Mouse (Mus musculus) intestine, postnatal 0 days (tissue): Measurements from ENCODE around the gene Tmem145. TPM values are rescaled to one million over a fixed set of nuclear protein-coding genes. Genes with fewer than 3 reads are reported as not detected.

ENCODE experiments used
- ATAC-seq: fragments of 200-750 bp; cut with Nextera tagmentation; 2 replicates; pipeline ENCODE4 v1.8.0; 2017; ENCODE audit warnings: mild to moderate bottlenecking, moderate TSS enrichment, moderate library complexity
- H3K27ac ChIP-seq: fragments of 300-500 bp; sonication (generic); 2 replicates; pipeline ENCODE4 v1.5.1; 2014; ENCODE audit warnings: mild to moderate bottlenecking, low read depth, low read length, moderate library complexity
- H3K27me3 ChIP-seq: fragments of 300-500 bp; sonication (generic); replicated peaks from 2 replicates; pipeline ENCODE4 v1.6.1; 2014; ENCODE audit warnings: low read length, mixed read lengths; ENCODE audit not compliant: control insufficient read depth, insufficient read depth
- H3K36me3 ChIP-seq: fragments of 300-500 bp; sonication (generic); 2 replicates; pipeline ENCODE4 v1.6.1; 2014; ENCODE audit warnings: mild to moderate bottlenecking, moderate library complexity; ENCODE audit not compliant: control insufficient read depth, insufficient read depth
- H3K4me1 ChIP-seq: fragments of 300-500 bp; sonication (generic); replicated peaks from 2 replicates; pipeline ENCODE4 v1.6.1; 2014; ENCODE audit warnings: antibody characterized with exemption, low read length, mixed read lengths; ENCODE audit not compliant: control insufficient read depth, insufficient read depth
- H3K4me2 ChIP-seq: fragments of 300-500 bp; sonication (generic); replicated peaks from 2 replicates; pipeline ENCODE4 v1.6.1; 2014; ENCODE audit warnings: low read depth, mild to moderate bottlenecking, moderate library complexity
- H3K4me3 ChIP-seq: fragments of 300-500 bp; sonication (generic); 2 replicates; pipeline ENCODE4 v1.5.1; 2014; ENCODE audit warnings: low read depth, low read length
- H3K9ac ChIP-seq: fragments of 300-500 bp; sonication (generic); 2 replicates; pipeline ENCODE4 v1.6.1; 2014; ENCODE audit warnings: mild to moderate bottlenecking, low read depth, low read length
- H3K9me3 ChIP-seq: fragments of 300-500 bp; sonication (generic); 2 replicates; pipeline ENCODE4 v1.6.1; 2016; ENCODE audit warnings: mixed run types; ENCODE audit not compliant: control insufficient read depth
- CTCF ChIP-seq: sonication (generic); IDR thresholded peaks from 2 replicates; pipeline ENCODE4 v1.5.1; 2016; ENCODE audit warnings: low read depth, mild to moderate bottlenecking, control low read depth, antibody characterized with exemption, moderate library complexity
- WGBS: fragments of 180-500 bp; shearing (Covaris S2); extraction: QIAGEN DNeasy Blood & Tissue Kit; methylation state at CpG from one replicate; pipeline ENCODE4 v1.1.7; 2014; 5-methylcytosine and 5-hydroxymethylcytosine counted together
- polyA plus RNA-seq: library from polyadenylated mRNA; unstranded; fragments of >200 nt; fragmentation: Nextera tagmentation; extraction: Ambion mirVana; gene quantifications from 2 replicates; pipeline ENCODE4 v1.2.1, GENCODE M21; 2015

Tmem145 gene
- polyA plus RNA-seq, 1 experiment from 2014 or later = 0.69 TPM

DNA sequence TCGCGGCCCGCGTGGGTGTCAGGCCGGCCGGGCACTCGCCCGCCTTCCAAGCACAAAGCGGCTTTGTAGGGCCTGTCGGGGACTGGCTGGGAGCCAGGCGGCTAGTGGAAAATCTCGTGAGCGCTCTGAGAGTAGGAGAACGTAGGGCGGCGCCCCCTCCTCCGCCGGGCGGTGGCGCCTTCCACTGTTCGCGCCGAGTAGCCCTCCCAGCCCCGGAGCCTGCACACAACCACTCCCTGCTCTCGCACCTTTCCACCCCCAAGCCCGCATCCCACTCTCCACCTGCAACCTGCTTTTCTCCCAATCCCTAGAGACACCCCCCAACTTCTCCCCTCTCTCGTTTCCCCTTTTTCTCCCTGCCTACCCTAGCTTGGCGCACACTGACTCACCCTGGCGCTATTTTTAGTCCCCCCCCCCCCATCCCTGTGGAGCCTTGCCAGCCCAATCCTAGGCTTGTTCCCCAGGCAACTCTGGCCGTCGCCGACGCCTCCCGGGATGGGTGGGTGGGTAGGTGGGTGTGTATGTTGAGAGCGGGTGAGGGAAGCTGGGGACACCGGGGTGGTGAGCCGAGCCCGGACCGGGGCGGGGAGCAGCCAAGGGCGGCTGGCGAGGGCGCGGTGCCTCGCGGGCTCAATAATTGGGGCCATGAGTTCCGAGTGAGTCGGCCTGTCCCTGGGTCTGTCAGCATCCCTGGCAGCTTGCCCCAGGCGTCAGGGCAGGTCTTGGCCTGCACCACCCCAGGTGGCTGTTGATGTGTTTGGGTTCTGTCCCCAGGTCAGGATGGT lies 26.6 kb upstream of the Tmem145 start:
- no peaks in the 10 kb centered on the region; the same call in 1 of the 2 replicates for H3K36me3 ChIP-seq
- H3K9ac ChIP-seq = peak overlapping the region; percentile 55
- peak; percentile 51 for TF ChIP-seq CTCF
- WGBS = under 1% methylated on average over 41 of the region's 49 CpGs
- H3K9me3 ChIP-seq = no peaks in the 10 kb centered on the region
- ATAC-seq = peak; percentile 12
- peak overlapping the region; percentile 63 for H3K4me3 ChIP-seq
- peak overlapping the region; percentile 93 for H3K27ac ChIP-seq
- H3K4me2 ChIP-seq = peak overlapping the region; percentile 96
- H3K4me1 ChIP-seq = peaks cover 40% of the 10 kb centered on the region
- H3K27me3 ChIP-seq = no peaks in the 10 kb centered on the region

DNA sequence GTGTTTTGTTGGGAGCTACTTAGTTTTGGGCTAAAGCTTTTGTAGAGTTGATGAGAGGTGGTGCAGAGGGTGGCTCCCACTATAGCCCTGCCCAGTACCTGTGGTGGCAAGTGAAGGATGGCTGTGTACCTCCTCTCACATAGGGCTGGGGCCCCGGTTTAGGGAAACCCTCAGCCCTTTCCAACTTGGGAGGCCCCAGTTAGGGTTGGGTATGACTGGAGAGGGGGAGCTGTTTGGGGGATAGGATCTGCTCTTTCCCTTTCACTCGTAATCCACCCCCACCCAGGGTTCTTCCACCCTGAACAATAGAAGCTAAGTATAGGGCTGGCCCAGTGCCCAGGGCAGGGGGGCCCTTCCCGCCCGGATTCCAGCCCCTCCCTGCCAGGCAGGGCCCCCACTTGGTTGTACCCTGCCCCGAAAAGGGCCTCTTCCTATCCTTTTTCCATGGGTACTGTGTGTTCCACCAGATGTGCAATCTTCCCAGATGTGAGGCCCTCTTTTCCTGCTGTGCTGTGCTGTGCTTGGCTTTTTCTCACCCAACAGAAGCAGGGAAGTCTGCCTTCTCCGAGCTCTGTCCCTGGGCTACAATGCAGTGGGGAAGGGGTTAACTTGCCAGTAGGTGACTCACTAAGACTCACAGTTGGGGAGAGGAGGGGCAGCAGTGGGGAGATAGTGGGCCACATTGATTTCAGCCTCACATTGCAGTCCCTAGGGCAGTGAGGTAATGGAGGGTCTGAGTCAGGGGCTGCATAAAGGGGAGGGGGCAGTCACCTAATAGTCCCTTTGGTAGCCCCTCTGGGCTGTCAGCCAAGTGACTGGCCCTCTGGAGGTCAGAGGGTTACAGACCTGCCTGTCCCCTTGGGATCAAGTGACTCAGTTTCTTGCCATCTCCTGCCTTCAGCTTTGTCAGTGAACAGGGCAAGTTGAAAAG lies 25.8 kb upstream of the Tmem145 start:
- Histone ChIP-seq H3K4me2 (peak overlapping the region; percentile 96), H3K36me3 (peaks cover 5% of the 10 kb centered on the region), H3K4me3 (peak overlapping the region; percentile 63), H3K4me1 (peaks cover 42% of the 10 kb centered on the region), H3K27ac (peak overlapping the region; percentile 93), H3K9me3 (no peaks in the 10 kb centered on the region), H3K9ac (peak overlapping the region; percentile 13; the same call in 1 of the 2 replicates), H3K27me3 (no peaks in the 10 kb centered on the region)
- ATAC-seq = 0 out of 2 replicates have a peak, but pooled peaks have one; percentile 1
- TF ChIP-seq CTCF = peak; percentile 6; the same call in 1 of the 2 replicates
- WGBS = 4% methylated on average over 6 of the region's 6 CpGs

DNA sequence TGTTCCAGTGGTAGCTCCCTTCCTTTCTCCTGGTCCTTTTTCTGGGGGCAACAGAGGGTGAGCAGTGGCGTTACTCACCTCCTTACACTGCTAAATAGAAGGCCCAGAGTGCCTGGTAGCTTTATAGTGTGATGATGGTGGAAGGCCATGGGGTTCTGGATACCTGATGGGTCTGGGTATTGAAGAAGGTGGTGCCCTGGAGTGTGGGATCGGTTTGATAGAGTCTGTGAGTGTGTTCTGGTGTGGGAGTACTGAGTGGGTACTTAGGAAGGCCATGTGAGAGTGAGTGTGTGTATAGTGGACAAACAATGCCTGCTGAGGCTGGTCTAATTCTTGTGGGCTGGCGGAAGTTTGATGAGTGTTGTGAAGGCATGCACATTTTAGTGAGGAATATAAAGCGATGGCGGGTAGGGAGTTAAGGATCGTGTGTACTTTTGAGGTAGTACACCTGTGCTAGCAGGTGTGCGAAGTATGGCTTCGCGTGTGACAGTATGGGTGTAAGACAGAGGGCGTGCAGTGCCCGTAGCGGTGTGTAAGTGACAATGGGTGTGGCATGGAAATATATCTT lies 24.7 kb upstream of the Tmem145 start:
- H3K27ac ChIP-seq = peak overlapping the region; percentile 93
- TF ChIP-seq CTCF = peak; percentile 28; the same call in 1 of the 2 replicates
- H3K9me3 ChIP-seq = no peaks in the 10 kb centered on the region
- WGBS = 14% methylated on average over 12 of the region's 12 CpGs
- ATAC-seq = peak; percentile 11
- peak overlapping the region; percentile 60 for H3K4me3 ChIP-seq
- peaks cover 16% of the 10 kb centered on the region for H3K36me3 ChIP-seq
- peaks cover 31% of the 10 kb centered on the region for H3K4me1 ChIP-seq
- H3K9ac ChIP-seq = 0 out of 2 replicates have a peak overlapping the region, but pooled peaks have one; percentile 26
- H3K27me3 ChIP-seq = no peaks in the 10 kb centered on the region
- H3K4me2 ChIP-seq = peak overlapping the region; percentile 96

DNA sequence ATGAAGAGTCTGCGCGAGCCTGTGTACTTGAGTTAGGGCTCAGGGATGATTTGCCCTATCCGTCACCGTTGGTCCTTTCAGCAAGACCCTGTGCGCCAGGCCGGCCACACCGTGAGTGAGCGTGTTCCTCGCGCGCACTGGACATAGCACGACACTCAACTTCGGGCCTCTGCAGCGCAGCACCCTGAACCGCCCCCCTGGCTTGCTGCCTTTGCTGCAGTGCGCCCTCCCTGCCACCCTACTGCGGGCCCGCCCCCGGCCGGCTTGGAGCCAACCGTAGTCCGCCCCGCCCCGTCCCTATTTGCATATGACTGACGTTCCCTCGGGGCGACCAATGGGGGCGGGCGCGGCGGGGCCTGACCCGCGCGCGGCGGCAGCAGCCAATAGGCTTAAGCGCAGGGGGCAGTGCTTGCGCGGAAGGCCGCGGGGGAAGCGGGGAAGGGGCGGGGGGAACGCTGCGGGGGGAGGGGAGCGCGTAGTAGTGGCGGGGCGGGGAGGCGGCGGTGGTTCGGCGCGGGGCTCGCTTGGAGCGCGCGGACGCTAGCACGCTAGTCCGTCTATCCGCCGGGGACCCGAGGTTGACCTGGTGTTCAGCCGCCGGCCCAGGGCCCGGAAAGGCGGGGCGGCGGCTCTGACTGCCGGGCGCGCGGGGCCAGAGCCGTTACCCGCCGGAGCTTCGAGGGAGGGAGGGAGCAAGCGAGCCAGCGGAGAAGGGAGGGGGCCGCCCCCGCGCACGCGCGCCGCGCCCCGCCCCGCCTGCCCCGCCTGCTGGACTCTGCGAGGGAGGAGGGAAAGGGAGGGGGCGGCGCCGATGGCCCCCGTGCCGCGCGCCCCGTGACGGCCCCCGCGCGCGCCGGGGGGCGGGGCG lies 23.9 kb upstream of the Tmem145 start:
- peaks cover 30% of the 10 kb centered on the region for H3K4me1 ChIP-seq

DNA sequence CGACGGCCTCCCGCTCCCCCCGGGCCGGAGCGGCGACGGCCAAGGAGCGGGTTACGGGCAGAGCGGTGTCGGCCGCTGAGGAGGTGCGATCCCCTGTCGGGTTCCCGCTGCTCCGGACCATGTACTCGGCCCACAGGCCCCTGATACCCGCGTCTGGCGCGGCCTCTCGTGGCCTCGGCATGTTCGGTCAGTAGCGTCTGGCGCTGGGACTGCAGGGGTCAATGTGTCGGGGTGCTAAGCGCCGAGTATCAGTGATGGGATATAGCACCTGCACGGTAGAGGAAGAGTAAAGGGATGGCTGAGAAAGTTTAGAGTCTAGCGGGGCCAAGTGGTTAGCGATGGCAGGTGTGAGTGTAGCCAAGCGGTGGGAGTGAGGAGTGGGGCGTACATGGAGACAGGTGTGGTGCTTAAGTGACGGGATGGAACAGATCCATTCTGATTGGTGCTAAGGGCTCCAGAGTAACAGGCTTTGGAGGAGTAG lies 23.1 kb upstream of the Tmem145 start:
- Histone ChIP-seq H3K27ac (peak overlapping the region; percentile 93), H3K4me2 (peak overlapping the region; percentile 96), H3K4me1 (peaks cover 25% of the 10 kb centered on the region), H3K4me3 (peak overlapping the region; percentile 60), H3K36me3 (peaks cover 32% of the 10 kb centered on the region), H3K9ac (peak overlapping the region; percentile 62), H3K9me3 (no peaks in the 10 kb centered on the region), H3K27me3 (no peaks in the 10 kb centered on the region)
- peak; percentile 16; the same call in 1 of the 2 replicates for TF ChIP-seq CTCF
- ATAC-seq = no peak
- under 1% methylated on average over 34 of the region's 36 CpGs for WGBS

More for the DNA sequence above, 23.9 kb upstream of the Tmem145 start:
- peaks cover 24% of the 10 kb centered on the region for H3K36me3 ChIP-seq
- peak overlapping the region; percentile 60 for H3K4me3 ChIP-seq
- peak overlapping the region; percentile 96 for H3K4me2 ChIP-seq
- under 1% methylated on average over 80 of the region's 108 CpGs for WGBS
- H3K9ac ChIP-seq = peak overlapping the region; percentile 62
- TF ChIP-seq CTCF = 0 out of 2 replicates have a peak, but pooled peaks have one; percentile 0
- H3K27me3 ChIP-seq = no peaks in the 10 kb centered on the region
- H3K9me3 ChIP-seq = no peaks in the 10 kb centered on the region
- ATAC-seq = peak; percentile 87
- H3K27ac ChIP-seq = peak overlapping the region; percentile 93
